Mouse (Mus musculus) heart, postnatal 0 days (tissue): Measurements from ENCODE around the gene Aco1.

Source experiments
- CTCF ChIP-seq: IDR thresholded peaks from 2 replicates; pipeline ENCODE4 v1.5.1; 2016; ENCODE audit warnings: antibody characterized with exemption, control low read depth, low read depth
- EP300 ChIP-seq: IDR thresholded peaks from 2 replicates; pipeline ENCODE4 v1.6.1; 2016; ENCODE audit warnings: antibody characterized with exemption, low read depth

- TF ChIP-seq CTCF: no peak
- TF ChIP-seq EP300: no peak
Observed at GRCm38 (mm10) chr4:40156153-40156552, 13.3 kb downstream of the Aco1 start.
